Mouse (Mus musculus) myocyte (in vitro differentiated cells): ENCODE data around the gene Ucn2. TPM values are rescaled to one million over a fixed set of nuclear protein-coding genes. Genes with fewer than 3 reads are reported as not detected.

Experiments used
- H3K27me3 ChIP-seq: one replicate; pipeline ENCODE4 v1.6.1; 2011; ENCODE audit not compliant: control insufficient read depth, insufficient read depth, insufficient read length
- H3K36me3 ChIP-seq: one replicate; pipeline ENCODE4 v1.6.1; 2011; ENCODE audit not compliant: control insufficient read depth, insufficient read depth
- H3K4me2 ChIP-seq: one replicate; pipeline ENCODE4 v1.6.1; 2011; ENCODE audit warnings: low read depth, control low read depth
- H3K4me3 ChIP-seq: one replicate; pipeline ENCODE4 v1.5.1; 2011; ENCODE audit warnings: mild to moderate bottlenecking, control low read depth, moderate library complexity
- H3K79me2 ChIP-seq: one replicate; pipeline ENCODE4 v1.6.1; 2011; ENCODE audit not compliant: control insufficient read depth, insufficient read depth
- H3ac ChIP-seq: one replicate; pipeline ENCODE4 v1.6.1; 2011; ENCODE audit not compliant: control insufficient read depth, insufficient read length
- CEBPB ChIP-seq: IDR thresholded peaks from 2 replicates; pipeline ENCODE4 v1.6.1; 2011; ENCODE audit warnings: mild to moderate bottlenecking, moderate library complexity; ENCODE audit not compliant: poor library complexity, insufficient read depth, severe bottlenecking
- E2F4 ChIP-seq: IDR thresholded peaks from one replicate; pipeline ENCODE4 v1.6.1; 2011; ENCODE audit warnings: mild to moderate bottlenecking, control low read depth, moderate library complexity; ENCODE audit not compliant: insufficient read depth
- MAX ChIP-seq: IDR thresholded peaks from one replicate; pipeline ENCODE4 v1.6.1; 2011; ENCODE audit warnings: low read depth, mild to moderate bottlenecking, control low read depth
- MYOD1 ChIP-seq, 3 experiments: IDR thresholded peaks; one replicate each; pipeline ENCODE4 v1.6.1; 2011; ENCODE audit warnings: control low read depth in 2 of 3, low read depth in 2 of 3, mild to moderate bottlenecking in 2 of 3, moderate library complexity in 1 of 3; ENCODE audit not compliant: insufficient read length in 2 of 3, control insufficient read depth in 1 of 3
- MYOG ChIP-seq, 3 experiments: IDR thresholded peaks; one replicate each; pipeline ENCODE4 v1.6.1; 2011; ENCODE audit warnings: control low read depth in 2 of 3, low read depth in 2 of 3, mild to moderate bottlenecking in 2 of 3; ENCODE audit not compliant: insufficient read length in 2 of 3, control insufficient read depth in 1 of 3, insufficient read depth in 1 of 3
- POLR2A ChIP-seq: IDR thresholded peaks from one replicate; pipeline ENCODE4 v1.6.1; 2011; ENCODE audit warnings: low read depth, mild to moderate bottlenecking, control low read depth, moderate library complexity; ENCODE audit not compliant: insufficient read length
- POLR2AphosphoS2 ChIP-seq: IDR thresholded peaks from one replicate; pipeline ENCODE4 v1.6.1; 2011; ENCODE audit warnings: low read depth, control low read depth; ENCODE audit not compliant: insufficient read length
- REST ChIP-seq: IDR thresholded peaks from one replicate; pipeline ENCODE4 v1.6.1; 2011; ENCODE audit warnings: mild to moderate bottlenecking, control low read depth, moderate library complexity; ENCODE audit not compliant: insufficient read depth, insufficient read length
- SRF ChIP-seq: IDR thresholded peaks from one replicate; pipeline ENCODE4 v1.6.1; 2011; ENCODE audit warnings: low read depth; ENCODE audit not compliant: control insufficient read depth, insufficient read length
- TCF12 ChIP-seq: IDR thresholded peaks from one replicate; pipeline ENCODE4 v1.6.1; 2011; ENCODE audit warnings: mild to moderate bottlenecking, control low read depth; ENCODE audit not compliant: poor library complexity, insufficient read depth, severe bottlenecking
- TCF3 ChIP-seq: IDR thresholded peaks from one replicate; pipeline ENCODE4 v1.6.1; 2011; ENCODE audit warnings: low read depth, control low read depth; ENCODE audit not compliant: insufficient read length
- USF1 ChIP-seq: IDR thresholded peaks from one replicate; pipeline ENCODE4 v1.6.1; 2011; ENCODE audit warnings: low read depth, mild to moderate bottlenecking, control low read depth, moderate library complexity
- polyA plus RNA-seq: library from polyadenylated mRNA; unstranded; fragments of >200 nt; fragmentation: generic; extraction: Trizol; gene quantifications from one replicate; pipeline ENCODE4 v1.2.1, GENCODE M21; 2012; ENCODE audit warnings: missing spikeins

Gene Ucn2
- polyA plus RNA-seq, 1 experiment = 0.17 TPM

GRCm38 (mm10) chr9:109028919-109029318, 43.1 kb downstream of the Ucn2 start:
- no peaks in the 10 kb centered on the region for H3K79me2 ChIP-seq
- H3K4me2 ChIP-seq = no peak overlapping the region
- H3ac ChIP-seq = no peak overlapping the region
- TF ChIP-seq MAX (no peak), SRF (no peak), E2F4 (no peak), POLR2A (no peak), POLR2AphosphoS2 (no peak), USF1 (no peak), CEBPB (no peak), TCF3 (no peak), MYOG (IDR thresholded peaks at IDR 0.05; ENCODE audit: control insufficient read depth in 1 of 3, insufficient read depth in 1 of 3, insufficient read length in 2 of 3, low read depth in 2 of 3) (no peak), MYOD1 (IDR thresholded peaks at IDR 0.05; ENCODE audit: control insufficient read depth in 1 of 3, insufficient read length in 2 of 3, low read depth in 2 of 3) (no peak), TCF12 (no peak), REST (no peak)
- H3K4me3 ChIP-seq = no peak overlapping the region
- H3K27me3 ChIP-seq = no peaks in the 10 kb centered on the region
- H3K36me3 ChIP-seq = no peaks in the 10 kb centered on the region

GRCm38 (mm10) chr9:109030312-109030711, 44.5 kb downstream of the Ucn2 start:
- no peak overlapping the region for H3K4me2 ChIP-seq
- H3K79me2 ChIP-seq = no peaks in the 10 kb centered on the region
- TF ChIP-seq MAX = no peak
- no peak for TF ChIP-seq MYOD1 (IDR thresholded peaks at IDR 0.05; ENCODE audit: control insufficient read depth in 1 of 3, insufficient read length in 2 of 3, low read depth in 2 of 3)
- no peak for TF ChIP-seq SRF
- no peak for TF ChIP-seq E2F4
- TF ChIP-seq REST = no peak
- no peak for TF ChIP-seq TCF12
- TF ChIP-seq CEBPB = no peak
- TF ChIP-seq MYOG (IDR thresholded peaks at IDR 0.05; ENCODE audit: control insufficient read depth in 1 of 3, insufficient read depth in 1 of 3, insufficient read length in 2 of 3, low read depth in 2 of 3) = no peak
- TF ChIP-seq POLR2A = no peak
- no peak for TF ChIP-seq POLR2AphosphoS2
- no peak for TF ChIP-seq TCF3
- no peak for TF ChIP-seq USF1
- no peaks in the 10 kb centered on the region for H3K36me3 ChIP-seq
- no peak overlapping the region for H3ac ChIP-seq
- H3K4me3 ChIP-seq = no peak overlapping the region
- H3K27me3 ChIP-seq = no peaks in the 10 kb centered on the region

GRCm38 (mm10) chr9:109031001-109031400, 45.2 kb downstream of the Ucn2 start:
- Histone ChIP-seq H3ac (no peak overlapping the region), H3K4me2 (no peak overlapping the region), H3K36me3 (no peaks in the 10 kb centered on the region), H3K4me3 (no peak overlapping the region), H3K27me3 (no peaks in the 10 kb centered on the region), H3K79me2 (no peaks in the 10 kb centered on the region)
- no peak for TF ChIP-seq MYOG (IDR thresholded peaks at IDR 0.05; ENCODE audit: control insufficient read depth in 1 of 3, insufficient read depth in 1 of 3, insufficient read length in 2 of 3, low read depth in 2 of 3)
- TF ChIP-seq SRF = no peak
- no peak for TF ChIP-seq MAX
- no peak for TF ChIP-seq TCF12
- TF ChIP-seq POLR2A = no peak
- TF ChIP-seq CEBPB = no peak
- no peak for TF ChIP-seq REST
- TF ChIP-seq E2F4 = no peak
- TF ChIP-seq MYOD1 (IDR thresholded peaks at IDR 0.05; ENCODE audit: control insufficient read depth in 1 of 3, insufficient read length in 2 of 3, low read depth in 2 of 3) = no peak
- no peak for TF ChIP-seq POLR2AphosphoS2

GRCm38 (mm10) chr9:109031686-109032085, 45.9 kb downstream of the Ucn2 start:
- Histone ChIP-seq H3K79me2 (no peaks in the 10 kb centered on the region), H3K36me3 (no peaks in the 10 kb centered on the region), H3ac (no peak overlapping the region), H3K27me3 (no peaks in the 10 kb centered on the region), H3K4me3 (no peak overlapping the region), H3K4me2 (no peak overlapping the region)
- no peak for TF ChIP-seq TCF12
- TF ChIP-seq POLR2A = no peak
- no peak for TF ChIP-seq MYOG (IDR thresholded peaks at IDR 0.05; ENCODE audit: control insufficient read depth in 1 of 3, insufficient read depth in 1 of 3, insufficient read length in 2 of 3, low read depth in 2 of 3)
- TF ChIP-seq REST = no peak
- TF ChIP-seq USF1 = no peak
- TF ChIP-seq SRF = no peak
- no peak for TF ChIP-seq E2F4
- no peak for TF ChIP-seq MAX
- no peak for TF ChIP-seq CEBPB
- no peak for TF ChIP-seq MYOD1 (IDR thresholded peaks at IDR 0.05; ENCODE audit: control insufficient read depth in 1 of 3, insufficient read length in 2 of 3, low read depth in 2 of 3)
- TF ChIP-seq POLR2AphosphoS2 = no peak
- TF ChIP-seq TCF3 = no peak

GRCm38 (mm10) chr9:109032435-109032834, 46.6 kb downstream of the Ucn2 start:
- TF ChIP-seq USF1 (no peak), CEBPB (no peak), MAX (no peak), TCF12 (no peak), POLR2A (no peak), REST (no peak), SRF (no peak), MYOD1 (IDR thresholded peaks at IDR 0.05; ENCODE audit: control insufficient read depth in 1 of 3, insufficient read length in 2 of 3, low read depth in 2 of 3) (no peak), TCF3 (no peak), POLR2AphosphoS2 (no peak), MYOG (IDR thresholded peaks at IDR 0.05; ENCODE audit: control insufficient read depth in 1 of 3, insufficient read depth in 1 of 3, insufficient read length in 2 of 3, low read depth in 2 of 3) (no peak), E2F4 (no peak)
- H3K27me3 ChIP-seq = no peaks in the 10 kb centered on the region
- H3ac ChIP-seq = no peak overlapping the region
- H3K36me3 ChIP-seq = no peaks in the 10 kb centered on the region
- no peak overlapping the region for H3K4me3 ChIP-seq
- H3K4me2 ChIP-seq = no peak overlapping the region
- no peaks in the 10 kb centered on the region for H3K79me2 ChIP-seq
